Mouse (Mus musculus): ENCODE data around the gene Gm28048. TPM values are rescaled to one million over a fixed set of nuclear protein-coding genes. Genes with fewer than 3 reads are reported as not detected.

Gm28048 gene
- polyA plus RNA-seq, 1 experiment from 2014 or later = 9.4 TPM

DNA sequence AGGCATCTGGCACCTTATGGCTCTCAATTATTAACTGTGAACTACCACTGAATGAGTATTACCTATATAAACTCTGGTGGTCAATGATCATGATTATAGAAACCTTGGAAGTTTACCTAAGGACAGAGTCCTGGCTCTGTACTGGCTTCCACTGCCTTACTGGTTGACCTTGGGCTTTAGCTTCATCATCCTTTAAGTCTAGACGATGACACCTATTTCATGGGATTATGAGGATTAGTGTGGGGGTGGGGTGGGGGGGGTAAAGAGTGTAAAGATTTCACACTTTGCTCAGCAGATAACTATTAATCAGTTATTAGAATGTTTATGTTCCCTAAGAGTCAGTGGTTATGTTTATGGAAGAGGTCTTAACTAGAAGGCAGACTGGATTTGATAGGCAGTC is 7.9 kb upstream of the Gm28048 start:
- 46% methylated on average over 1 of the region's 1 CpGs for WGBS
- Histone ChIP-seq H3K27ac (ENCODE audit: poor library complexity, severe bottlenecking) (peak overlapping the region; percentile 95), H3K4me1 (replicated peaks) (peaks cover 10% of the 10 kb centered on the region), H3K9me3 (replicated peaks) (no peaks in the 10 kb centered on the region), H3K4me3 (peak overlapping the region; percentile 96), H3K27me3 (replicated peaks) (no peaks in the 10 kb centered on the region), H3K36me3 (peaks cover 11% of the 10 kb centered on the region), H3K9ac (peak overlapping the region; percentile 96), H3K4me2 (peak overlapping the region; percentile 88)
- ATAC-seq (ENCODE audit: insufficient number of reproducible peaks, low FRiP score) = no peak

- Histone ChIP-seq H3K4me2 (no peak overlapping the region), H3K27ac (ENCODE audit: poor library complexity, severe bottlenecking) (no peak overlapping the region), H3K4me1 (replicated peaks) (peaks cover 10% of the 10 kb centered on the region), H3K36me3 (no peaks in the 10 kb centered on the region), H3K27me3 (replicated peaks) (no peaks in the 10 kb centered on the region), H3K9ac (no peak overlapping the region), H3K9me3 (replicated peaks) (no peaks in the 10 kb centered on the region), H3K4me3 (no peak overlapping the region)
- 56% methylated on average over 2 of the region's 2 CpGs for WGBS
- no peak for ATAC-seq (ENCODE audit: insufficient number of reproducible peaks, low FRiP score)
Measured at GRCm38 (mm10) chr11:22987357-22987756, 5.5 kb upstream of the Gm28048 start.

DNA sequence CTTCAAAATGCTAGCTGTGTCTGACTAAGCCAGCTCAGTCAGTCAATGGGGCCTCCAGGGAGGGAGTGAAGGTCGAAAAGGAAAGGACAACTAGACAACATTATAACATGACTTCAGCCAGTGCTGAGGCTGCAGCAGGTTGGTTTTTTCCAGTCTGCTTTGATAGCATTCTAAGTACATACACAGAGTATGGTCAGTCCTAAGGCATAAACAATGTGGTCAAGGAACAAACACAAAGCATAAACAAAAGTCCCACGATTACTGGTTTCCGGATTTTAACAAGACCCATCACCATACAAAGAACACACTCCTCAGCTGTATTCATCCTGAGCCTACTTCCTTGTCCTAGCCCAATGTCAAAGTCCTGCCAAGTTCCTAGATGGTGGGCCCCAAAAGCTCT is 3.6 kb upstream of the Gm28048 start:
- Histone ChIP-seq H3K4me3 (no peak overlapping the region), H3K27ac (ENCODE audit: poor library complexity, severe bottlenecking) (no peak overlapping the region), H3K9ac (no peak overlapping the region; the same call in 1 of the 2 replicates), H3K4me1 (replicated peaks) (peaks cover 11% of the 10 kb centered on the region), H3K9me3 (replicated peaks) (no peaks in the 10 kb centered on the region), H3K4me2 (no peak overlapping the region), H3K27me3 (replicated peaks) (no peaks in the 10 kb centered on the region), H3K36me3 (no peaks in the 10 kb centered on the region)
- 79% methylated on average over 3 of the region's 3 CpGs for WGBS
- ATAC-seq (ENCODE audit: insufficient number of reproducible peaks, low FRiP score) = no peak

DNA sequence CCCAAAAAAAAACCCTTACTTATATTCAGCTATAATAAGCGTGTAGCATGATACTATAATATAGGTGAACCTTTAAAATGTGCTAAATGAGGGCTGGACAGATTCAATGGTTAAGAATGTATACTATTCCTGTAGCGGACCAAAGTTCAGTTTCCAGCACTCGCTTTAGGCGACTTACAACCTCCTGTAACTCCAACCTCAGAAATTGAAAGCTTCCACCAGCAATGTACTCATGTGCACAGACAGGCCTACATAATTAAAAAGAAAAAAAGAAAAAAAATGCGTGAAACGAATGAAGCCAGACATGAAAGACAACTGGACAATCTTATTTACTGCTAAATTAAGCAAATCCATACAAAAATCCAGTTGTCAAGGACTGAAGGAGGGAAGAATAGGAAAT is 956 bp upstream of the Gm28048 start:
- no peak for ATAC-seq (ENCODE audit: insufficient number of reproducible peaks, low FRiP score)
- Histone ChIP-seq H3K4me2 (no peak overlapping the region), H3K36me3 (peaks cover 12% of the 10 kb centered on the region), H3K9ac (no peak overlapping the region), H3K27ac (ENCODE audit: poor library complexity, severe bottlenecking) (no peak overlapping the region), H3K9me3 (replicated peaks) (no peaks in the 10 kb centered on the region), H3K27me3 (replicated peaks) (no peaks in the 10 kb centered on the region), H3K4me3 (no peak overlapping the region), H3K4me1 (replicated peaks) (peaks cover 12% of the 10 kb centered on the region)
- WGBS = 69% methylated on average over 6 of the region's 6 CpGs

DNA sequence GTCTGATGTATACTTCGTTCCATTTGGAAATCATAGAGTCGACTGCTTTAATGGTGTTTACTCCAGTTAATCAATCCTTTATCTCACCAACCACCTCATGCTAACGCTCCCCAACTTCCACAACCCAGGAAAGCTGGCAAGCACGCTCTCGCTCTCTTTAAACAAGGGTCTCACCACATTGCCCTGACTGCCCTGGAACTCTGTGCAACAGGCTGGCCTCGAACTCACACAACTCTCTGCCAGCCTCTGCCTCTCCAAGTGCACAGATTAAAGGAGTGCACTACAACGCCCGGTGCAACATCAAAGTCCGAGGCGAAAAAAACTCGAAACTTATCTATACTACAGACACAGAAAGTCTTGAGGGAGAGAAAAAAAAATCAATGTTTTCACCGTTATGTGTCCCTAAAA is 343 bp downstream of the Gm28048 start:
- no peaks in the 10 kb centered on the region for H3K9me3 ChIP-seq (replicated peaks)
- peak; percentile 47 for ATAC-seq (ENCODE audit: insufficient number of reproducible peaks, low FRiP score)
- peak overlapping the region; percentile 93 for H3K27ac ChIP-seq (ENCODE audit: poor library complexity, severe bottlenecking)
- H3K9ac ChIP-seq = peak overlapping the region; percentile 84
- H3K4me3 ChIP-seq = peak overlapping the region; percentile 59
- H3K36me3 ChIP-seq = peaks cover 23% of the 10 kb centered on the region
- H3K4me1 ChIP-seq (replicated peaks) = peaks cover 17% of the 10 kb centered on the region
- H3K4me2 ChIP-seq = peak overlapping the region; percentile 91
- 1% methylated on average over 12 of the region's 12 CpGs for WGBS
- no peaks in the 10 kb centered on the region for H3K27me3 ChIP-seq (replicated peaks)

GRCm38 (mm10) chr11:22981041-22981440 is 849 bp downstream of the Gm28048 start:
- 40% methylated on average over 4 of the region's 4 CpGs for WGBS
- no peak for ATAC-seq (ENCODE audit: insufficient number of reproducible peaks, low FRiP score)
- Histone ChIP-seq H3K36me3 (peaks cover 28% of the 10 kb centered on the region), H3K9me3 (replicated peaks) (no peaks in the 10 kb centered on the region), H3K4me2 (peak overlapping the region; percentile 91), H3K27ac (ENCODE audit: poor library complexity, severe bottlenecking) (no peak overlapping the region), H3K27me3 (replicated peaks) (no peaks in the 10 kb centered on the region), H3K4me1 (replicated peaks) (peaks cover 22% of the 10 kb centered on the region), H3K9ac (peak overlapping the region; percentile 84), H3K4me3 (peak overlapping the region; percentile 59)

- WGBS = 83% methylated on average over 1 of the region's 1 CpGs
- H3K4me3 ChIP-seq = no peak overlapping the region
- no peak for ATAC-seq (ENCODE audit: insufficient number of reproducible peaks, low FRiP score)
- no peak overlapping the region for H3K27ac ChIP-seq (ENCODE audit: poor library complexity, severe bottlenecking)
- no peaks in the 10 kb centered on the region for H3K27me3 ChIP-seq (replicated peaks)
- peaks cover 28% of the 10 kb centered on the region for H3K4me1 ChIP-seq (replicated peaks)
- peaks cover 34% of the 10 kb centered on the region for H3K36me3 ChIP-seq
- H3K9me3 ChIP-seq (replicated peaks) = no peaks in the 10 kb centered on the region
- H3K9ac ChIP-seq = no peak overlapping the region
- no peak overlapping the region for H3K4me2 ChIP-seq
Measured at GRCm38 (mm10) chr11:22979221-22979620, 2.7 kb downstream of the Gm28048 start.

GRCm38 (mm10) chr11:22978711-22979110 is 3.2 kb downstream of the Gm28048 start:
- no peak overlapping the region for H3K4me2 ChIP-seq
- WGBS = 64% methylated on average over 1 of the region's 1 CpGs
- H3K27me3 ChIP-seq (replicated peaks) = no peaks in the 10 kb centered on the region
- H3K27ac ChIP-seq (ENCODE audit: poor library complexity, severe bottlenecking) = no peak overlapping the region
- no peaks in the 10 kb centered on the region for H3K9me3 ChIP-seq (replicated peaks)
- H3K4me1 ChIP-seq (replicated peaks) = peaks cover 28% of the 10 kb centered on the region
- ATAC-seq (ENCODE audit: insufficient number of reproducible peaks, low FRiP score) = no peak
- H3K4me3 ChIP-seq = no peak overlapping the region
- no peak overlapping the region for H3K9ac ChIP-seq
- peaks cover 39% of the 10 kb centered on the region for H3K36me3 ChIP-seq

GRCm38 (mm10) chr11:22978215-22978614 is 3.7 kb downstream of the Gm28048 start:
- 94% methylated on average over 3 of the region's 3 CpGs for WGBS
- Histone ChIP-seq H3K4me2 (no peak overlapping the region), H3K27ac (ENCODE audit: poor library complexity, severe bottlenecking) (no peak overlapping the region), H3K36me3 (peaks cover 44% of the 10 kb centered on the region), H3K27me3 (replicated peaks) (no peaks in the 10 kb centered on the region), H3K4me3 (no peak overlapping the region), H3K4me1 (replicated peaks) (peaks cover 28% of the 10 kb centered on the region), H3K9ac (no peak overlapping the region), H3K9me3 (replicated peaks) (peaks cover 4% of the 10 kb centered on the region; the same call in 1 of the 2 replicates)
- no peak for ATAC-seq (ENCODE audit: insufficient number of reproducible peaks, low FRiP score)

GRCm38 (mm10) chr11:22973599-22973998 is 8.3 kb downstream of the Gm28048 start:
- Histone ChIP-seq H3K9me3 (replicated peaks) (peaks cover 31% of the 10 kb centered on the region), H3K27ac (ENCODE audit: poor library complexity, severe bottlenecking) (peak overlapping the region; percentile 65; the same call in 1 of the 2 replicates), H3K4me3 (peak overlapping the region; percentile 68), H3K27me3 (replicated peaks) (no peaks in the 10 kb centered on the region), H3K4me1 (replicated peaks) (peaks cover 16% of the 10 kb centered on the region), H3K4me2 (peak overlapping the region; percentile 72), H3K36me3 (peaks cover 60% of the 10 kb centered on the region), H3K9ac (peak overlapping the region; percentile 71)
- 52% methylated on average over 14 of the region's 14 CpGs for WGBS
- ATAC-seq (ENCODE audit: insufficient number of reproducible peaks, low FRiP score) = 0 out of 2 replicates have a peak, but pooled peaks have one; percentile 57

DNA sequence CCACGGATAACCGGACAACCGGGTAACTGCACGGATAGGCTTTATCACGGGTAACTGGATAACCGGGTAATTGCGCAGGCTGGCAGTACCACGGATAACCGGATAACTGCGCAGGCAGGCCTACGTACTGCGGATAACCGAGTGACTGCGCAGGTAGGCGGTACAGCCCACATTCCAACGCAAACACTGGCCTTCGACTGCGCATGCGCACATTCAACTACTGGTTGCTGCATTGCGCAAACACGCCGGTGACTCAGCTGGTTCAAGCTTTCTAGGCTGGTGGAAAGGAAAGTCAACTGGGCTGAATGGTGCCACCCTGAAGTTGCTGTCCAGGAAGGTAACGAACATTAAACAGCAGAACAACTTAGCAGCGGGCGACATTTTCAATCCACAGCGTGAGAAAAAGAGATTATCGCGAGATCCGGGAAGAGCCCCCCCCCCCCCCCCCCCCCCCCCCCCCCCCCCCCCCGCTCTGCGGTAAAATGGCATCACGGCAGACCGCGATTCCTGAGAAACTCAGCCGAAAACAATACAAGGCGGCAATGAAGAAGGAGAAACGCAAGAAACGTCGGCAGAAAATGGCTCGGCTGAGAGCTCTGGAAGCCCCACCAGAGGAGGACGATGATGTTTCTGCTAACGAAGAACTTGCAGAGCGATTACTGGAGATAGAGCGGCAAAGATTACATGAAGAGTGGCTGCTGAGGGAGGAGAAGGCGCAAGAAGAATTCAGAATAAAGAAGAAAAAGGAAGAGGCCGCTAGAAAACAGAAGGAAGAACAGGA is 9.0 kb downstream of the Gm28048 start:
- Histone ChIP-seq H3K4me2 (peak overlapping the region; percentile 94), H3K27me3 (replicated peaks) (no peaks in the 10 kb centered on the region), H3K9me3 (replicated peaks) (peaks cover 35% of the 10 kb centered on the region), H3K36me3 (peaks cover 60% of the 10 kb centered on the region), H3K9ac (peak overlapping the region; percentile 79), H3K4me3 (peak overlapping the region; percentile 68), H3K4me1 (replicated peaks) (peaks cover 16% of the 10 kb centered on the region), H3K27ac (ENCODE audit: poor library complexity, severe bottlenecking) (peak overlapping the region; percentile 82)
- peak; percentile 87 for ATAC-seq (ENCODE audit: insufficient number of reproducible peaks, low FRiP score)
- WGBS = 50% methylated on average over 45 of the region's 46 CpGs

All from heart, embryonic 12.5 days (tissue).